Mouse (Mus musculus): ENCODE data around the gene Iqch. TPM values are rescaled to one million over a fixed set of nuclear protein-coding genes. Genes with fewer than 3 reads are reported as not detected.

The Iqch gene
- polyA plus RNA-seq, 2 experiments, result 0.05 to 0.11 TPM

DNA sequence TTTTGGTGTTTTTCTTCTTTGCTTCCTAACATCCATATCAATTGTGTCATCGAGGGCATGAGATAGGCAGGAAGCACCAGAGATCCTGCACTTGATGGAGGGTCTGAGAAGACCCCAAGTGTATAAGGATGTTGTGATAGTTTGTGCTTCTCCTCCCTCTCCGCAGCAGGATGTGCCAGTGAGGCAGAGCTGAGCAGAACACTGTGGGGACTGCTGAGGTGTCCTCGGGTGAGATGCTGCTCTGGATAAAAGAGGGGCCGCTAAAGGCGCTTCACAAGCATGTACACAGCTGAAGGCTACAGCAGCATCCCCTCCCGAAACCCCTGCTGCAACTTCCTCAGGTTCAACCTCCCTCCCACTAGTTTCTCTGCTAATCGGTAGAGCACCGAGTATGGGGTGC is 95.2 kb downstream of the Iqch start:
- Histone ChIP-seq H3K4me1 (ENCODE audit: control insufficient read depth, insufficient read depth, low read length) (peaks cover 4% of the 10 kb centered on the region; the same call in 1 of the 2 replicates), H3K9ac (ENCODE audit: low read depth, low read length, severe bottlenecking) (no peak overlapping the region), H3K4me2 (replicated peaks; ENCODE audit: low read depth, low read length, severe bottlenecking) (no peak overlapping the region), H3K36me3 (ENCODE audit: control insufficient read depth, insufficient read depth, low read length) (no peaks in the 10 kb centered on the region), H3K4me3 (replicated peaks; ENCODE audit: low read length) (no peak overlapping the region), H3K27ac (replicated peaks; ENCODE audit: low read depth, low read length) (no peak overlapping the region), H3K9me3 (ENCODE audit: control insufficient read depth, low read length) (no peaks in the 10 kb centered on the region), H3K27me3 (ENCODE audit: control insufficient read depth, insufficient read depth, low read length) (no peaks in the 10 kb centered on the region)
- ATAC-seq (ENCODE audit: low FRiP score, low read depth) (no peak), DNase-seq (ENCODE audit: low spot score) (no peak)
- 67% methylated on average over 8 of the region's 8 CpGs for whole genome bisulfite sequencing
- TF ChIP-seq POLR2A (IDR thresholded peaks at IDR 0.05; ENCODE audit: borderline replicate concordance, extremely low read depth, insufficient read depth, insufficient read length), result no peak

DNA sequence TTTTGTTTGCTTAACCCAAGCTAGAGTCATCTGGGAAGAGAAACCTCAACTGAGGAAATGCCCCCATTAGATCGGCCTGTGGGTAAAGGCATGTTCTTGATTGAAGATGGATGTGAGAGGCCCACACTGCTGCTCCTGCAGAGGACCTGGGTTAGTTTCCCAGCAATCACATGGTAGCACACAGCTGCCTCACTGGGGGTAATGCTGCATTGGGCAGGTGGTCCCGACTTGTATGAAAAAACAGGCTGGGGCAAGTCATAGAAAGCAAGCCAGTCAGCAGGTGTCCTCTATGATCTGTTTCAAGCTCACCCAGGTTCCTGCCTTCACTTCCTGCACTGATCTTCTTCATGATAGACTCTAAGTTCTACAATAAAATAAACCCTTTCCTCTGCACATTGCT is 98.4 kb downstream of the Iqch start:
- peaks cover 4% of the 10 kb centered on the region; the same call in 1 of the 2 replicates for H3K4me1 ChIP-seq (ENCODE audit: control insufficient read depth, insufficient read depth, low read length)
- ATAC-seq (ENCODE audit: low FRiP score, low read depth) (no peak), DNase-seq (ENCODE audit: low spot score) (no peak)
- H3K27ac ChIP-seq (replicated peaks; ENCODE audit: low read depth, low read length), result no peak overlapping the region
- no peaks in the 10 kb centered on the region for H3K9me3 ChIP-seq (ENCODE audit: control insufficient read depth, low read length)
- no peaks in the 10 kb centered on the region for H3K36me3 ChIP-seq (ENCODE audit: control insufficient read depth, insufficient read depth, low read length)
- no peak overlapping the region for H3K4me3 ChIP-seq (replicated peaks; ENCODE audit: low read length)
- WGBS, result 68% methylated on average over 2 of the region's 2 CpGs
- no peak overlapping the region for H3K9ac ChIP-seq (ENCODE audit: low read depth, low read length, severe bottlenecking)
- no peak for TF ChIP-seq POLR2A (IDR thresholded peaks at IDR 0.05; ENCODE audit: borderline replicate concordance, extremely low read depth, insufficient read depth, insufficient read length)
- H3K27me3 ChIP-seq (ENCODE audit: control insufficient read depth, insufficient read depth, low read length), result no peaks in the 10 kb centered on the region
- no peak overlapping the region for H3K4me2 ChIP-seq (replicated peaks; ENCODE audit: low read depth, low read length, severe bottlenecking)

- no peak for TF ChIP-seq POLR2A (IDR thresholded peaks at IDR 0.05; ENCODE audit: borderline replicate concordance, extremely low read depth, insufficient read depth, insufficient read length)
- Histone ChIP-seq H3K36me3 (ENCODE audit: control insufficient read depth, insufficient read depth, low read length) (no peaks in the 10 kb centered on the region), H3K27me3 (ENCODE audit: control insufficient read depth, insufficient read depth, low read length) (no peaks in the 10 kb centered on the region), H3K4me2 (replicated peaks; ENCODE audit: low read depth, low read length, severe bottlenecking) (no peak overlapping the region), H3K4me3 (replicated peaks; ENCODE audit: low read length) (no peak overlapping the region), H3K9ac (ENCODE audit: low read depth, low read length, severe bottlenecking) (no peak overlapping the region), H3K4me1 (ENCODE audit: control insufficient read depth, insufficient read depth, low read length) (no peaks in the 10 kb centered on the region), H3K27ac (replicated peaks; ENCODE audit: low read depth, low read length) (no peak overlapping the region), H3K9me3 (ENCODE audit: control insufficient read depth, low read length) (no peaks in the 10 kb centered on the region)
- ATAC-seq (ENCODE audit: low FRiP score, low read depth), result no peak
- WGBS, result 92% methylated on average over 1 of the region's 1 CpGs
- no peak for DNase-seq (ENCODE audit: low spot score)
Observed at GRCm38 (mm10) chr9:63501516-63501915, 100.8 kb downstream of the Iqch start.

DNA sequence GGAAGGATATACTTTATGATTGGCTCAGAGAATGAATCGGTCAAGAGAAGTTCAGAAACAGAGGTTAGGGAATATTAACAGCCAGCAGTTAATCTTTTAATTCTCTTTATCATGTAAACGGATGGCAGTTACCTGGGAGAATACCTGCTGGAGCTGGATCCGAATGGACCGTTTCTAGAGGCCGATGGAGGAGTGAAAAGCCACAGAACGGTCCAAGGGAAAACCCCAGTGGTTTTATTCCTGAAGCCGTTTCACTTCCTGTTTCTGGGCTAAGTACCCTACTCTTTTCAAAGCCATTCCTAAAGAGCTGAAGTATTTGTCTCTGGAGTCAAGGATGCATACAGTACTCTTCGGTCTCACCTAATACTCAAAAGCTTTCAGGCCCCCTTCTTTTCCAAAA is 102.4 kb downstream of the Iqch start:
- no peak for TF ChIP-seq POLR2A (IDR thresholded peaks at IDR 0.05; ENCODE audit: borderline replicate concordance, extremely low read depth, insufficient read depth, insufficient read length)
- Histone ChIP-seq H3K4me2 (replicated peaks; ENCODE audit: low read depth, low read length, severe bottlenecking) (no peak overlapping the region), H3K9me3 (ENCODE audit: control insufficient read depth, low read length) (no peaks in the 10 kb centered on the region), H3K4me1 (ENCODE audit: control insufficient read depth, insufficient read depth, low read length) (no peaks in the 10 kb centered on the region), H3K4me3 (replicated peaks; ENCODE audit: low read length) (no peak overlapping the region), H3K36me3 (ENCODE audit: control insufficient read depth, insufficient read depth, low read length) (no peaks in the 10 kb centered on the region), H3K27me3 (ENCODE audit: control insufficient read depth, insufficient read depth, low read length) (no peaks in the 10 kb centered on the region), H3K27ac (replicated peaks; ENCODE audit: low read depth, low read length) (no peak overlapping the region), H3K9ac (ENCODE audit: low read depth, low read length, severe bottlenecking) (no peak overlapping the region)
- DNase-seq (ENCODE audit: low spot score) (no peak), ATAC-seq (ENCODE audit: low FRiP score, low read depth) (no peak)
- WGBS, result 83% methylated on average over 8 of the region's 8 CpGs

DNA sequence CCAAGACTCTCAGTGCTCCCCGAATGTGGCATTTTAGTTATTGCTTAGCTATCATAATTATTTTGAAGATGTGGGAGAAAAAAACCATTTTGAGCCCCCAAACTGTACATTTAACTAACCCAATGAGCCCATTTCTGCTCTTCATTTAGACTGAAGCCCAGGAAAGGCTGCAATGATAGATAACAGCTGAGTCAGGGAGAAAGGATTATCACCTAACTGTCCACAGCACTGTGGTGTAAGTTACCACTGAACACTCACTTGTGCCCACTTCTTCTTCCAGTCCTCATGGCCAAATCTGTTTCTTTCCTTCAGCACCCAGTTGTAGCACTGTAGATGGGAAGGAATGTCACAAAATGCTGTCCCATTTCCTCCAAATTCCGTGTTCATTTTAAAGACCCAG is 106.5 kb downstream of the Iqch start:
- Histone ChIP-seq H3K9me3 (ENCODE audit: control insufficient read depth, low read length) (no peaks in the 10 kb centered on the region), H3K9ac (ENCODE audit: low read depth, low read length, severe bottlenecking) (no peak overlapping the region), H3K4me2 (replicated peaks; ENCODE audit: low read depth, low read length, severe bottlenecking) (no peak overlapping the region), H3K27ac (replicated peaks; ENCODE audit: low read depth, low read length) (no peak overlapping the region), H3K4me1 (ENCODE audit: control insufficient read depth, insufficient read depth, low read length) (no peaks in the 10 kb centered on the region), H3K36me3 (ENCODE audit: control insufficient read depth, insufficient read depth, low read length) (no peaks in the 10 kb centered on the region), H3K27me3 (ENCODE audit: control insufficient read depth, insufficient read depth, low read length) (no peaks in the 10 kb centered on the region), H3K4me3 (replicated peaks; ENCODE audit: low read length) (no peak overlapping the region)
- WGBS, result 79% methylated on average over 2 of the region's 2 CpGs
- ATAC-seq (ENCODE audit: low FRiP score, low read depth) (no peak), DNase-seq (ENCODE audit: low spot score) (no peak)
- TF ChIP-seq POLR2A (IDR thresholded peaks at IDR 0.05; ENCODE audit: borderline replicate concordance, extremely low read depth, insufficient read depth, insufficient read length), result no peak

DNA sequence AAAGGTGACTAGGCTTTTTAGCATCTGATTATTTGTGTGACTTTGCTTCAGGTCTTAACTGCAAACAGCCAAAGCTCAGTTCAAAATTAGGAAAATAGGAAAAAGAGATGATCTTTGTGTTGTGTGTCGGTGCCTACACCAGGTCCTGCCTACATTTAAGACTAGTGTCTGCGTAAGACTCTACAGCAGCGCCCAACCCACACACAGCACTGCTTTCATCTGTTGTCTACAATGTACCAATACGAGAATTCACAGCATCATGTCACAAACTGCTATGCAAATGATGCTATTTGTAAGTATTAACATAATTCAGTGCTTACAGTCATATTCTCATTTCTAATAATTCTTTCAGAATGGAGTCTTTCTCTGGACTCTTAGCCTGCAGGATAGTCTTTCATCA is 108.5 kb downstream of the Iqch start:
- ATAC-seq (ENCODE audit: low FRiP score, low read depth) (no peak), DNase-seq (ENCODE audit: low spot score) (no peak)
- Histone ChIP-seq H3K36me3 (ENCODE audit: control insufficient read depth, insufficient read depth, low read length) (no peaks in the 10 kb centered on the region), H3K27ac (replicated peaks; ENCODE audit: low read depth, low read length) (no peak overlapping the region), H3K4me2 (replicated peaks; ENCODE audit: low read depth, low read length, severe bottlenecking) (no peak overlapping the region), H3K9me3 (ENCODE audit: control insufficient read depth, low read length) (no peaks in the 10 kb centered on the region), H3K4me3 (replicated peaks; ENCODE audit: low read length) (no peak overlapping the region), H3K4me1 (ENCODE audit: control insufficient read depth, insufficient read depth, low read length) (no peaks in the 10 kb centered on the region), H3K27me3 (ENCODE audit: control insufficient read depth, insufficient read depth, low read length) (no peaks in the 10 kb centered on the region), H3K9ac (ENCODE audit: low read depth, low read length, severe bottlenecking) (no peak overlapping the region)
- no peak for TF ChIP-seq POLR2A (IDR thresholded peaks at IDR 0.05; ENCODE audit: borderline replicate concordance, extremely low read depth, insufficient read depth, insufficient read length)
- WGBS, result 81% methylated on average over 4 of the region's 4 CpGs
